Mouse (Mus musculus) intestine, embryonic 15.5 days (tissue): ENCODE measurements around the gene Atf3. TPM values are rescaled to one million over a fixed set of nuclear protein-coding genes. Genes with fewer than 3 reads are reported as not detected.
A peak's percentile ranks its signal among the peaks of the same experiment; 100 is the strongest.

ENCODE experiments used
- ATAC-seq: fragments of 200-750 bp; cut with Nextera tagmentation; 2 replicates; pipeline ENCODE4 v1.8.0; 2017; ENCODE audit warnings: moderate TSS enrichment, moderate library complexity
- H3K27ac ChIP-seq: fragments of 300-500 bp; sonication (generic); 2 replicates; pipeline ENCODE4 v1.5.1; 2015; ENCODE audit warnings: mild to moderate bottlenecking, inconsistent platforms
- H3K27me3 ChIP-seq: fragments of 300-500 bp; sonication (generic); replicated peaks from 2 replicates; pipeline ENCODE4 v1.6.1; 2015; ENCODE audit warnings: inconsistent platforms
- H3K36me3 ChIP-seq: fragments of 300-500 bp; sonication (generic); 2 replicates; pipeline ENCODE4 v1.6.1; 2015; ENCODE audit warnings: inconsistent platforms
- H3K4me1 ChIP-seq: fragments of 300-500 bp; sonication (generic); replicated peaks from 2 replicates; pipeline ENCODE4 v1.6.1; 2015; ENCODE audit warnings: inconsistent platforms
- H3K4me2 ChIP-seq: fragments of 300-500 bp; sonication (generic); replicated peaks from 2 replicates; pipeline ENCODE4 v1.6.1; 2015; ENCODE audit warnings: mild to moderate bottlenecking, inconsistent platforms
- H3K4me3 ChIP-seq: fragments of 300-500 bp; sonication (generic); replicated peaks from 2 replicates; pipeline ENCODE4 v1.5.1; 2015; ENCODE audit warnings: inconsistent platforms
- H3K9ac ChIP-seq: fragments of 300-500 bp; sonication (generic); 2 replicates; pipeline ENCODE4 v1.6.1; 2015; ENCODE audit warnings: inconsistent platforms
- H3K9me3 ChIP-seq: fragments of 300-500 bp; sonication (generic); 2 replicates; pipeline ENCODE4 v1.6.1; 2016; ENCODE audit warnings: inconsistent platforms
- WGBS: fragments of 180-500 bp; shearing (Covaris S2); methylation state at CpG from one replicate; pipeline ENCODE4 v1.1.7; 2015; 5-methylcytosine and 5-hydroxymethylcytosine counted together
- polyA plus RNA-seq: library from polyadenylated mRNA; unstranded; fragments of >200 nt; fragmentation: Nextera tagmentation; extraction: Ambion mirVana; gene quantifications from 2 replicates; pipeline ENCODE4 v1.2.1, GENCODE M21; 2015

Gene Atf3
- polyA plus RNA-seq, 1 experiment from 2014 or later = 4.9 TPM

GRCm38 (mm10) chr1:191249975-191250374 lies 32.1 kb upstream of the Atf3 start:
- Histone ChIP-seq H3K27me3 (no peaks in the 10 kb centered on the region), H3K4me2 (no peak overlapping the region), H3K27ac (no peak overlapping the region), H3K36me3 (no peaks in the 10 kb centered on the region), H3K9ac (no peak overlapping the region), H3K4me1 (no peaks in the 10 kb centered on the region), H3K9me3 (no peaks in the 10 kb centered on the region), H3K4me3 (no peak overlapping the region)
- no peak for ATAC-seq
- 82% methylated on average over 3 of the region's 3 CpGs for WGBS

GRCm38 (mm10) chr1:191248423-191248822 lies 30.6 kb upstream of the Atf3 start:
- no peak overlapping the region for H3K9ac ChIP-seq
- H3K4me1 ChIP-seq = no peaks in the 10 kb centered on the region
- no peaks in the 10 kb centered on the region for H3K36me3 ChIP-seq
- H3K27me3 ChIP-seq = no peaks in the 10 kb centered on the region
- no peak overlapping the region for H3K4me2 ChIP-seq
- H3K4me3 ChIP-seq = no peak overlapping the region
- no peak overlapping the region for H3K27ac ChIP-seq
- H3K9me3 ChIP-seq = no peaks in the 10 kb centered on the region
- 72% methylated on average over 1 of the region's 1 CpGs for WGBS
- ATAC-seq = no peak

- Histone ChIP-seq H3K4me1 (no peaks in the 10 kb centered on the region), H3K27me3 (no peaks in the 10 kb centered on the region), H3K36me3 (no peaks in the 10 kb centered on the region), H3K9ac (no peak overlapping the region), H3K4me3 (no peak overlapping the region), H3K9me3 (no peaks in the 10 kb centered on the region), H3K4me2 (no peak overlapping the region), H3K27ac (no peak overlapping the region)
- 91% methylated on average over 1 of the region's 1 CpGs for WGBS
- no peak for ATAC-seq
These were observed 29.7 kb upstream of the Atf3 start for GRCm38 (mm10) chr1:191247561-191247960.

- Histone ChIP-seq H3K9me3 (no peaks in the 10 kb centered on the region), H3K4me2 (no peak overlapping the region), H3K4me3 (no peak overlapping the region), H3K9ac (no peak overlapping the region), H3K4me1 (no peaks in the 10 kb centered on the region), H3K27ac (no peak overlapping the region), H3K36me3 (no peaks in the 10 kb centered on the region), H3K27me3 (no peaks in the 10 kb centered on the region)
- 90% methylated on average over 4 of the region's 4 CpGs for WGBS
- no peak for ATAC-seq
These were observed 26.0 kb upstream of the Atf3 start for GRCm38 (mm10) chr1:191243855-191244254.

- H3K27ac ChIP-seq = no peak overlapping the region
- H3K27me3 ChIP-seq = no peaks in the 10 kb centered on the region
- H3K9ac ChIP-seq = no peak overlapping the region
- H3K9me3 ChIP-seq = no peaks in the 10 kb centered on the region
- no peak overlapping the region for H3K4me2 ChIP-seq
- no peaks in the 10 kb centered on the region for H3K36me3 ChIP-seq
- no peak for ATAC-seq
- 73% methylated on average over 12 of the region's 12 CpGs for WGBS
- H3K4me3 ChIP-seq = no peak overlapping the region
- no peaks in the 10 kb centered on the region for H3K4me1 ChIP-seq
These were observed 24.3 kb upstream of the Atf3 start for GRCm38 (mm10) chr1:191242065-191242698.

- Histone ChIP-seq H3K9ac (no peak overlapping the region), H3K27me3 (no peaks in the 10 kb centered on the region), H3K27ac (no peak overlapping the region), H3K4me1 (no peaks in the 10 kb centered on the region), H3K9me3 (no peaks in the 10 kb centered on the region), H3K4me3 (no peak overlapping the region), H3K36me3 (no peaks in the 10 kb centered on the region), H3K4me2 (no peak overlapping the region)
- ATAC-seq = no peak
- 94% methylated on average over 1 of the region's 1 CpGs for WGBS
These were observed 23.7 kb upstream of the Atf3 start for GRCm38 (mm10) chr1:191241574-191241973.

GRCm38 (mm10) chr1:191239602-191240001 lies 21.8 kb upstream of the Atf3 start:
- 82% methylated on average over 4 of the region's 4 CpGs for WGBS
- no peak for ATAC-seq
- Histone ChIP-seq H3K9ac (no peak overlapping the region), H3K4me1 (no peaks in the 10 kb centered on the region), H3K27me3 (no peaks in the 10 kb centered on the region), H3K27ac (no peak overlapping the region), H3K4me2 (no peak overlapping the region), H3K9me3 (no peaks in the 10 kb centered on the region), H3K36me3 (no peaks in the 10 kb centered on the region), H3K4me3 (no peak overlapping the region)

GRCm38 (mm10) chr1:191235788-191236542 lies 18.1 kb upstream of the Atf3 start:
- no peaks in the 10 kb centered on the region for H3K27me3 ChIP-seq
- no peak overlapping the region for H3K27ac ChIP-seq
- peak; percentile 45; the same call in 1 of the 2 replicates for ATAC-seq
- H3K9ac ChIP-seq = no peak overlapping the region
- no peak overlapping the region for H3K4me2 ChIP-seq
- no peaks in the 10 kb centered on the region for H3K9me3 ChIP-seq
- H3K36me3 ChIP-seq = no peaks in the 10 kb centered on the region
- 84% methylated on average over 6 of the region's 6 CpGs for WGBS
- no peaks in the 10 kb centered on the region for H3K4me1 ChIP-seq
- no peak overlapping the region for H3K4me3 ChIP-seq

GRCm38 (mm10) chr1:191234837-191235236 lies 17.0 kb upstream of the Atf3 start:
- H3K36me3 ChIP-seq = no peaks in the 10 kb centered on the region
- H3K27me3 ChIP-seq = no peaks in the 10 kb centered on the region
- no peak overlapping the region for H3K9ac ChIP-seq
- no peak for ATAC-seq
- no peaks in the 10 kb centered on the region for H3K4me1 ChIP-seq
- H3K4me3 ChIP-seq = no peak overlapping the region
- 83% methylated on average over 4 of the region's 4 CpGs for WGBS
- no peak overlapping the region for H3K27ac ChIP-seq
- H3K9me3 ChIP-seq = no peaks in the 10 kb centered on the region
- no peak overlapping the region for H3K4me2 ChIP-seq

GRCm38 (mm10) chr1:191230355-191230931 lies 12.6 kb upstream of the Atf3 start:
- no peaks in the 10 kb centered on the region for H3K27me3 ChIP-seq
- H3K9ac ChIP-seq = no peak overlapping the region
- no peak for ATAC-seq
- no peak overlapping the region for H3K27ac ChIP-seq
- H3K36me3 ChIP-seq = no peaks in the 10 kb centered on the region
- no peaks in the 10 kb centered on the region for H3K4me1 ChIP-seq
- whole genome bisulfite sequencing = 79% methylated on average over 6 of the region's 6 CpGs
- H3K4me2 ChIP-seq = no peak overlapping the region
- no peak overlapping the region for H3K4me3 ChIP-seq
- no peaks in the 10 kb centered on the region for H3K9me3 ChIP-seq

GRCm38 (mm10) chr1:191226570-191226969 lies 8.7 kb upstream of the Atf3 start:
- Histone ChIP-seq H3K9ac (no peak overlapping the region), H3K4me3 (no peak overlapping the region), H3K27ac (no peak overlapping the region), H3K9me3 (no peaks in the 10 kb centered on the region), H3K36me3 (no peaks in the 10 kb centered on the region), H3K4me2 (no peak overlapping the region), H3K4me1 (peaks cover 11% of the 10 kb centered on the region), H3K27me3 (no peaks in the 10 kb centered on the region)
- ATAC-seq = no peak
- 85% methylated on average over 2 of the region's 2 CpGs for WGBS

GRCm38 (mm10) chr1:191225771-191226170 lies 7.9 kb upstream of the Atf3 start:
- peaks cover 11% of the 10 kb centered on the region for H3K4me1 ChIP-seq
- no peaks in the 10 kb centered on the region for H3K27me3 ChIP-seq
- ATAC-seq = no peak
- H3K4me3 ChIP-seq = no peak overlapping the region
- no peaks in the 10 kb centered on the region for H3K9me3 ChIP-seq
- H3K4me2 ChIP-seq = no peak overlapping the region
- H3K27ac ChIP-seq = no peak overlapping the region
- H3K9ac ChIP-seq = no peak overlapping the region
- WGBS = 73% methylated on average over 2 of the region's 2 CpGs
- no peaks in the 10 kb centered on the region for H3K36me3 ChIP-seq
